Mouse (Mus musculus) olfactory bulb, adult 2 months (tissue): ENCODE data around the gene Nacc1.

Experiments
- CTCF ChIP-seq: fragments of 200-500 bp; IDR thresholded peaks from 2 replicates; pipeline ENCODE4 v1.5.1; 2012; ENCODE audit warnings: low read depth, mild to moderate bottlenecking, low read length, moderate library complexity; ENCODE audit not compliant: insufficient read depth
- POLR2A ChIP-seq: fragments of 200-500 bp; IDR thresholded peaks from 2 replicates; pipeline ENCODE4 v1.6.1; 2012; ENCODE audit warnings: mild to moderate bottlenecking, low read depth, low read length, moderate library complexity; ENCODE audit not compliant: insufficient read depth

GRCm38 (mm10) chr8:84677305-84677704 lies 10.4 kb downstream of the Nacc1 start:
- no peak for TF ChIP-seq CTCF
- TF ChIP-seq POLR2A: no peak
